Mouse (Mus musculus): Measurements from ENCODE around the gene Ermp1.
A peak's percentile ranks its signal among the peaks of the same experiment; 100 is the strongest.

Gene Ermp1

DNA sequence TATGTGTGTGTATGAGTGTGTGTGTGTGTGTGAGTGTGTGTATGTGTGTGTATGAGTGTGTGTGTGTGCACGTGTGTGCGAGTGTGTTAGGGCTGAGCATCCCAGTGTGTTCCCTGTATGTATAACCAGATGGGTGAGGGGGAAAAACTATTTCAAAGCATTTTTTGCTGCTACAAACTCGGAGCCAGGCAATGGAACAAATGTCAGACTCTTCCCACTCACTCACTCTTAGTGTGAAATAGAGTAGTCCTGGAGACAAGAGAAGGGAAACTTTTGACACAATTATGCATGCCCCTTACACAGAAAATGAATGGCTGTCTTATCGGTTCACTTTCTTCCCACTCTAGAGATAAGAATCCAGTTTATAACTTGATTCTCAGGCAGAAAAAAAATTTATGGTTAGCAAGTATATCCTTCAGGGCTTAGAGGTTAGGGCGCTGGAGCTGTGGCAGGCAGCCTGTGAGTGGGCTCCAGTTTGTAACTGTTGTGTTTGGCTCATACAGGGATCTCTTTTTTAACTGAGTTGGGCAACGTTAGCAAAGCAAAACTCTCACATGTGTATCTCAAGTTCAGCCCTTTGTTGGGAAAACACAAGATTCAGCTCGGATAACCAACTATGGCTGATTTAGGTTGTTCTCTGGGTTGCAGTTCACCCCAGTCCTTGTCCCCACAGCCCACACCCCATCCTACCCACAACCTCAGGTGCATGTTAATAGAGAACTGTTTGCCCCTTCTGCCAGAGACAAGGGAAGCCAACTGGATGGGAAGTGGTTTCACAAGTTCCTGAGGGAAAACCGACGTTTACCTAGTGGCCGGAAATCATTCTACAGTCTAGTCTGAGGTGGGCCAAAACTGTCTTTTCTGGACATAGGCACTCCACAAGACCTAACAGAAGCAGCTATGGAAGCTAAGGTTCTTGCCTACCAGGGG is 12.9 kb upstream of the Ermp1 start:
- DNase-seq, result no peak

DNA sequence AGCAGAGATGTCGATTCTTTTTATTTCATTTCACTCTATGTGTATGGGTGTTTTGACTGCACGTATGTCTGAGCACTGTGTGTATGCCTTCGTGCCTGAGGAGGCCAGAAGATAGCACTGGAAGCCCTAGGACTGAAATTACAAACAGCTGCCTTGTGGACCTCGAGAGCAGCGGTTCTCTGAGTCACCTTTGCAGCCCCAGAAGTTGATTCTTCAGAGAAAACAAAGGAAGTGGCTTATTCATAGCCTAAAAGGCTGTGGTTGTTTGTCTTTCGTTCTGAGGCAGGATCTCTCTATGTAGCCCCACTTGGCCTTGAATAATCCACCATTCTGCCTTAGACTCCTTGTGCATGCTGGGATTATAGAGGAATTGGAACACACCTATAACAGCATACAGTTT is 11.5 kb upstream of the Ermp1 start:
- no peak for DNase-seq

DNA sequence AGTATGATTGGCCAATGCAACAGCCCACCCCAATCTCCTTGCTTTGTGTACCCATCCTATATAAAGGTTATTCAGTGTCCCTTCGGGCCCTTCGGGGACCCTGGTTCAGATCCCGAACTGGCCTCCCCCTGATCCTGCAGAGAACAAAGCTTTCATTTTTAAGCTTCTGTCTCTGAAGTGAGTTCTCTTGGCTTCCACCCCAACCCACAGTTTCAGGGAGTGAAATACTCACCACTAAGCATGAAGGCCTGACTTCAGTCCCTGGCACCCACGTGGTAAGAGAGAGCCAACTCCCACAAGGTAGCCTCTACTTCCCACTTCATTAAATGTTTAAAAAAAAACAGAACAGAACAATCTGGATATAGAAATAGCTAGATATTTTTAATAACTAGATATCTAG is 10.6 kb upstream of the Ermp1 start:
- no peak for DNase-seq

DNA sequence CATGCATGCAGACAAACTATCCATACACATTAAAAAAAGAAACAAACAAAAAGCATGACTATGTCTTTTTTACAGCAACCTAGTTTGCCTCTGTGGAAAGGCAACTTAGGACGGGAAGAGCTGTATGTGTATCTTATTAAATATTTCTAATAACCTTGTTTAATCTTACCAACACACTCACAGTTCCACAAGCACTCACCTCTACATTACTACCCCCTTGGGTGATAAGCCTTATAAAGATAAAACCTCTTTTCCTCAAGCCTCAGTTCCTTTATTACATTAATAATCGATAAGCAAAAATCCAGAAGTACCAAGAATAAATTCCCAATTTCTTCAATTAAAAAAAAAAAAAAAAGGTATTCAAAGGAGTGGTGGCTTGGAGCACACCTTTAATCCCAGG is 9.3 kb upstream of the Ermp1 start:
- no peak for DNase-seq

DNA sequence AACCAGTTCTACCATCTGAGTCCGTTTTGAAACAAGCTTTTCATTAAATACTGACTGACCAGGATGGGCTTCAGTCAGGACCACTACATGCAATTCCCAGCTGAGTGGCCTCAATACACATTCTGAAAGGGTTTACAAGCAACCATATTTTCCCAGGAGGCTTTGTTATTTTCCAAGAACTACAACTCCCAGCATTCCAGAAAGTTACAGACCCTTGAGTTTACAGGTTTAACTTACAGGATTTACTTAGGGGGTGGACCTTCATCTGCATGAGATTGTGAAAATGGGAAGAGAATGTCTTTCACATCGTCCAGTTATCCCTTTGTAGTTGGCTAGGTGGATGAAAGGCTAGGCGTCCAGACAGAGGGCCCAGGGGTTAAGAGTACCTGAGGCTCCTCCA is 8.8 kb upstream of the Ermp1 start:
- no peak for DNase-seq

DNA sequence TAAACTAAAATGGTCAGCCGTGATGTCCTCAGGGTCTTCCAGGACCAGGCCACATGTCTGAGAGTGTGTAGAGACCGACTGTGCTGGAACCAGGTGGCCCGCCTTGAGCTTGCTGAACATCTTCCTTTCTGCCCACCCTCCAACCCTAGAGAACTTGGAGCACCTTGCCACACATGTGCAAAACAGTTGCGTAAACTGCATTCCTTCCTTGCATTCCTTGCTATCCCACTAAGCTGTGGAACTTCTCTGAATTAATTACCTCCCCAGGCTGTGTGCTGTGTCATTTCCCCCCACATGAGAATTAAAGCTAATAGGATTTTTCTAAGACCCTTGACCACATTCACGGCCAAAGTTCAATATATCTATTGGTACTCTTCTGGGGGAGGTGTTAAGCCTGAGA is 8.4 kb upstream of the Ermp1 start:
- no peak for DNase-seq

DNA sequence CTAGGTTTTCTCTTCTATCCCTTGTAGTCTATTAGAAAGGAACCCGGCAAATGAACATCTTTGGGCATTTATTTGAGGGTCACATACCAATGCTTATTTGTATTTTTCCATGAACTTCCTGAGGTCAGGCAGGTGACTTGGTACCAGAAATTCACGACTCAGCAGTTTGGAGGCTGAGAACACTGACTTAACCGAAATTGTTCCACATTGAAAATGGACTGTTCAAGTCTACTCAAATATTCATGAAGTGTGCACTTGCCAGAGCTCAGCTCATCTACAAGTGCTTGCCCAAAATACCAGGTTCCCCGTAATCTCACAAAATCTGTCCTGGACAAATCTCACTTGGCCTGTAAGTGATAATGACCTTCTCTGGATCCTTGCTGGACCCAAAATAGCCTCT is 7.8 kb upstream of the Ermp1 start:
- no peak for DNase-seq

DNA sequence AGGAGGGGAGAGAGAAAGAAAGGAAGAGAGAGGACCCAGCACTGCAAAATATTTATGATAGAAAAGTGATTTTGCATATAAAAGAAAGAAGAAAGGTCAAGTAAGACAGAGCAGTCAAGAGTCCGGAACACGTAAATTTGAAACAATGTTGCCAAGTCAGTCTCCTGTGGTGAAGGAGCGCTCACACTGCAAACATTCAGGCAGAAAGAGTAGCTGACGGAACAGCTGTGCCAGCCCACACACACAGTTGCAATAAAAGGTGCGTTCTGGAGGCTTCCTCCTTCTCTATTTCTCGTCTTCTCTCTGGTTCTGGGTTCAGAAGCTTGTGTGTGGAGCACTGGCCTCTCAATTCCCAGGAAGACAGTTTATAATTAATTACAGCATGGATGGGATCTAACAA is 6.9 kb upstream of the Ermp1 start:
- DNase-seq, result no peak

DNA sequence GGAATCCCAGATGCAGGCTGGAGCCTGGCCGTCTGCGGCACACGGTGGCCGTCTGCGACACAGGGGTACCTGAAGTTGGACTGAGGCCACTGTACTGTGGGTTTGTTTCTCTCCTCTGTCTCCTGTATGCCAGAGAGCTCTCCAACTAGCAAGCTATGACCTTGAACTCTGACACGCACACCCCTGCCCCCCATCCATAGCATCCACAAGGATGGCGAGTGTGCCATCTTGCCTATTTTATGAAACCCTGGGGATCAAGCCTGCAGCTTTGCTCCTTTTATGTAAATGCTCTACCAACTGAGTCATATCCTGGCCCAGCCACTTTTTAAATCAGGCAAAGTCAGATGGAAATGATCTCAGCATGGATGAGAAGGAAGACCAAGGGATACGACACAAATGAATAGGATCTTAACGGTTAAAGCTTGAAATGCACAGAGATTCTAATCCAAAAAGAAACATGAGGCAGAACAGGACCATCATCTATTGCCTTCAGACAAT is 5.6 kb upstream of the Ermp1 start:
- DNase-seq, result no peak

DNA sequence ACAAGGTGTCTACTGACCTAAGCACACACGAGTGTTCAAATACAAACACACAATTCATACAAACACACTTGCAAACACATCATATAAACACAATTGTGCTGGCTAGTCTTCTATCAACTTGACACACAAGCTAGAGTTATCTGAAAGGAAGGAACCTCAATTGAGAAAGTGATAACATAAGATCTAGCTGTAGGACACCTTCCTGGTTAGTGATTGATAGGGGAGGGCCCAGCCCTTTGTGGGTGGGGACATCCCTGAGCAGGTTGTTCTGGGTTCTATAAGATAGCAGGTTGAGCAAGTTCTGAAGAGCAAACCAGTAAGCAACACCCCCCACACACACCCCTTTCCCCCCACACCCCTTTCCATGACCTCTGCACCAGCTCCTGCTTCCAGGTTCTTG is 1.5 kb upstream of the Ermp1 start:
- DNase-seq, result no peak

DNA sequence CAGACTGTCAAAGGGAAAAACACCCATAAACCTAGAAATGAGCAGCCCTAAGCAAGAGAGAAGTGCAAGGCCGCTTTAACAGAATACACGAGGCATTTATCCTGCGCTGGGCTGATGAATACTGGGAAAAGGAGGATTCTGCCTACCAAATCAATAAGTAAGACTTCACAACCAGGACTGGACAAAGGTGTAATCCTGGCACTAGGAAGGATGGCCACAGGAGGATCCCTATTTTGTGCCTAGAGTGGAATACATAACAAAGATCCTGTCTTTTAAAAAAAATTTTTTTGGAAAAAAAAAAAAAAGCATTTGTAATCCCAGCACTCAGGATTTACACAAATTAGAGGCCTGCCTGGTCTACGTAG is 317 bp upstream of the Ermp1 start:
- no peak for DNase-seq

DNA sequence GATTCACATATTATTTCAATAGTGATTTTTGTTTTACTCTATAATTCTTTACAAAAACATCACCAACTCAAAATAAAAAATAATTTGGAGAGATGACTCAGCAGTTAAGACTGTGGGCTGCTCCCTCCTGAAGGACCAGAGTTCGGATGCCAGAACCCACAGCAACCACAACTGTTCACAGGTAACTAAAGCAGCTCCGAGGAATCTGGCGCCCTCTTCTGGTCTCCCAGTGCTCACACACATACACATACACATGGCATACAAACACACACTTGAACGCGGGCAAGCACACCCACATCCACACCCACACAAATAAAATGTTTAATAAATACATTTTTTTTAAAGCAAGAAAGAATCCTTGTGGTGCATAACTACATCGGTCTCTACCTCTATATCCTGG is 3.5 kb downstream of the Ermp1 start:
- DNase-seq, result peak in 1 of 2 experiments; percentile 14

DNA sequence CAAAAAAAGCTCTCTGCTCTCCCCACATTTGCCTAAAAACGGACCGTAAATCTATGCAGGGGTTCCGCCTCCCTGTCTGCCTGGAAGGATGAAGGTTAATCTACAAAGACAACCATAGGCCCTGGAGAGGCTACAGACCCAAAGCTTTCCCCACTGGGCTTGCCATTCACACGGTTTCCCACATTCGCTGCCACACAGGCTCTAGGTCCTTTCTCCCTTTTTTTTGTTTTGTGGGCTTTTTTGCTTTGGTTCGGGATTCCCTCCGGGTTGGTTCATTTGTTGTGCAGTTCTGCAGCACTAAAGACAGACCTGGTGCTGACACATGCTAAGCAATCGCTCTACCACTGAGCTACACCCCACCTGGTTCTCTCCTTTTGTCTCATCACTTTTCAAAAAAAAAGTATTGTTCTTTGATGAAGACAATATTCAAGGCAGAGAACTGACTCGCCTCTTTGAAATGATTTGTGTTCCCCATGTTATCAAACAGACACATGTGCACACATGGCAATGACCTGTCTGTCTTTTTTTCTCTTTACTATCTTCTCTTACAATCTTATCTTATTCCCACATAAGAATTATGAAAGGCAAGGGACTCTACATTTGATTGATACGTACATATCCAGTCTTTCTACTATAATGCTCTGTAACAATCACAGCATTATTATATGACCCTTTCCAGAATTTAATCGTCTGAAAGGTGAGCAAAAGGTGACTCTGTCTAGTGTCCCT is 4.9 kb downstream of the Ermp1 start:
- DNase-seq, result no peak

DNA sequence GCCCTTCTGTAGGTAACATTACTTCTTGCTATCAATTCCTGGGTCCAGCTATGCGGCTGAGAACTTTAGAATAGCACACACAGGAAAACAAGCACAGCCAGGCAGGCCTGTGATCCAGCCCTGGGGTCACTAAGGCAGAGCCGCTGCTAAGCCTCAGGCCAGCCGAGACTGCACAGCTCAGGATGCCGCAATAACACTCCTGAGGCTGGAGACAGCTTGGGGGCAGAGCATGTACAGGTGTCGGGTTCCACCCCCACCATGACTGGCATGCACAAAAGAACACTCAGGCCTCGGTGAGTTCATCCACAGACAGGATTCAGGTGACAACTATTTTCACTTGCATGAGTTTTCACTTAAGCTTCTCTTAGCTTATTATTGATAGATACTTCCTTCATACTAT is 6.0 kb downstream of the Ermp1 start:
- no peak for DNase-seq

DNA sequence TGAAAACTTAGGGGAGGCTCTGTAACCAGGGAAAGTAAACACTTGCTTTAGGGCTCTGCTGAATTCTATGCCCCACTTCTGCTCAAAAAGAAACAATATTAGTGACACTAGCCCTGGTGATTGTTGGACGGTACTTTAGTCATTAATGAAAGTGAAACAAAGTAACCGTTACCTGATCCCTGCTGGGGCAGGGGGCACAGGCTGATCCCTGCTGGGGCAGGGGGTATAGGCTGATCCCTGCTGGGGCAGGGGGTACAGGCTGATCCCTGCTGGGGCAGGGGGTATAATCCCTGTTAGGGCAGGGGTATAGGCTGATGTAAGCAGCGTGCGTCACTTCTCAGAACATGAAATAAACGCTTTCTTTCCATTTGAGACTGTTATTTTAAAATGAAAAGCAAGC is 6.7 kb downstream of the Ermp1 start:
- DNase-seq, result no peak

DNA sequence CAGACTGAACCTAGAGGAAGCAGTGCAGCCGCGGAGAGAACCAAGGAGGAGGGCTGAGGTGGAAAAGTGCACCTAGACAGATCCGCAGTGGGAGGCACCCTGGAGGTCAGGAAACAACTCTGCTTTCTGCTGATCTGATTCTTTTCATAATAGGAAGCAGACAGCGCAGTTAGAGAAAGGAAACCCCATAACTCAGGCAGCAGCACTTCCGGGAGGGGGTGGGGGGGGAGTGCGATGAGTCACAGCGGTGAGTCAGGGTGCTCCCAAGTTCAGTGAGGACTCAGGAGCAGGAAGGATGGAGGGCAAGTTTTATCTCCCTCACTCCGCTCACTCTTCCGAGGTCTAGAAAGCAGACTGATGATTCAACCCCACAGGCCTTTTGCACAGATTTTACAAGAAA is 7.2 kb downstream of the Ermp1 start:
- DNase-seq, result peak; percentile 25 to 41

DNA sequence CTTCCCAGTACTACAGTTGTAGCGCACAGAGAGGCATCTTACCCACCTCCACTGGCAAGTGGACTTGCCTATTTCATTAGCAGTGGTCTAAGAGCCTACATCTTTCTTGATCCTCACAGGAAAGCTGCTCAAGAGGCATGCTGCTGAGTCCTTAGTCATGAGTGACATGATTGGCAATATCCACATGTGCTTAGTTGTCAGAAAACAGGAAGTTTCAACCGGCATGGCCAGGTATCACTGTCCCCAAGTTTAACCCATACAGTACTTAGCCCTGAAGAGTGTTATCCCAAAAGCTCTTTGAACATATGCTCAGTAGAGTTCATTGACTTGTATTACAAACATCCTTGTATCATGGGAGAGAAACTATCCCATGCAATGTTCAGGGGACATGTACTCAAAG is 36.1 kb downstream of the Ermp1 start:
- no peak for DNase-seq

DNA sequence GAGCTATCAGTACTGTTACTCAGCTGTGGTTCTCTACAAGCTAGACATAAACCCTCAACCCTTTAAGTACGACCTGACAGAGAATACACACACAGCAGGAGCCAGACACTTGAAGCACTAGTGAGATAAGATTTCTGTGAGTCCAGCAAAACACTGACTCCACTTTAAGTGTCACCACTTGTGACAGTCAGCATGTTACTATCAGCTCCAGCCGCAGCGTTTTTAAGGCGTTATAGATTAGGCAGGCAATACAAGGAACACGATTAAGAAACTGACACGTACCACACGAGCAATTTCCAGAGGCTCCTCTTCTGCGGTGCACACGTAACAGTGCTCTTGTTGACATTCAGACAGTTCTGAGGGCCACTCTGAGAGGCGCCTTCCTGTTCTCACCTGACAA is 37.3 kb downstream of the Ermp1 start:
- no peak for DNase-seq

DNA sequence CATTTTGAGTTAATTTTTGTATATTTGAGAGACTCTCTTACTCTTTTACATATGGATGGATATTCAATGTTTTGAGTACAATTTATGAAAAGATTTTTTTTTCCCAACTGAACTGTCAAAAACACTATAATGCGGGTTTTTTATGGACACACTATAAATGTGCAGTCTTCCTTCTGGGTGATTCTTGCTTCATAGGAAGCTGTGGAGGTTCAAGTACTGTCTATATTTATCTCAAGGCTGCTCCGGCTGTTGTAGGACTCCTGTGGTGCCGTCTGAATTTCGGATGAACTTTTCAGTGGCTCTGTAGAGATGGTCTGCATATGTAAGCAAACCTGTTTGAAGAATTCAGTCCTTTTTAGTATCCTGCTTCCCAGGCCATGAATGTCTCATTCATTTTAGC is 40.0 kb downstream of the Ermp1 start:
- DNase-seq, result no peak

DNA sequence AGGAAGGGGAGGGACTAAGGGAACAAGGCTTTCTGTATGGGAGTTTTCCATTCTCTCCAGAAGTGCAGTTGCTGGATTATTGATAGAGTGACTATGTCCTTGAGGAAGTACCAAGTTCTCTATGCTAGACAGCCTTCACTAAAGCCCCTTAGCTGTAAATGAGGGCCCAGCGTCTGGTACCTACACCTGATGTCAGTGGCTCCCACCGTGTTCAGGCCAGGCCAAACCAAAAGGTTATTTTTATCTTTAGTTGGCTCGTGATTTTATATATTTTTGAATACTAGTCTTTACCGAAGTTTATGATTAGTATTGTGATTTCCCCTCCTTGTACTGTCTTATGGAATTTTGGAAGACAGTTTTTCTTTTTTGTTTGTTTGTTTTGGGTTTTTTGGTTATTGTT is 40.7 kb downstream of the Ermp1 start:
- DNase-seq, result no peak

DNA sequence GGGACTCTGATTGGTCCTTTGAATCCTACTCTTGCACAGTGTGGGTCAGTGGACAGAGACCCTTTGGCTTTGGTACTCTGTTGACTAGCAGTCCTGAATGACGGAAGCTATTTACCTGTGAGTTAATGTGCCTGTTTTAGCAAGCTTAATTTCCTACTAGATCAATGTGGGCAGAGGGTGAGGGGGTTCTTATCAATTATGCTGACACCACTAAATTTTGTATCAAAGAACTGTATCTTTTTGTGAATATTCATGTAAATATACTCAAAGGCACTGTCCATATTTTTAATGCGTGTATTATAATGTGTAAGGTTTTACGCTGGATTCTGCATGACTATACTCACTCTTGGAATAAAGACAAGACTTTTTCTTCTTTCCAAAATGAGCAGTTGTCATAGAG is 43.6 kb downstream of the Ermp1 start:
- DNase-seq, result no peak

DNA sequence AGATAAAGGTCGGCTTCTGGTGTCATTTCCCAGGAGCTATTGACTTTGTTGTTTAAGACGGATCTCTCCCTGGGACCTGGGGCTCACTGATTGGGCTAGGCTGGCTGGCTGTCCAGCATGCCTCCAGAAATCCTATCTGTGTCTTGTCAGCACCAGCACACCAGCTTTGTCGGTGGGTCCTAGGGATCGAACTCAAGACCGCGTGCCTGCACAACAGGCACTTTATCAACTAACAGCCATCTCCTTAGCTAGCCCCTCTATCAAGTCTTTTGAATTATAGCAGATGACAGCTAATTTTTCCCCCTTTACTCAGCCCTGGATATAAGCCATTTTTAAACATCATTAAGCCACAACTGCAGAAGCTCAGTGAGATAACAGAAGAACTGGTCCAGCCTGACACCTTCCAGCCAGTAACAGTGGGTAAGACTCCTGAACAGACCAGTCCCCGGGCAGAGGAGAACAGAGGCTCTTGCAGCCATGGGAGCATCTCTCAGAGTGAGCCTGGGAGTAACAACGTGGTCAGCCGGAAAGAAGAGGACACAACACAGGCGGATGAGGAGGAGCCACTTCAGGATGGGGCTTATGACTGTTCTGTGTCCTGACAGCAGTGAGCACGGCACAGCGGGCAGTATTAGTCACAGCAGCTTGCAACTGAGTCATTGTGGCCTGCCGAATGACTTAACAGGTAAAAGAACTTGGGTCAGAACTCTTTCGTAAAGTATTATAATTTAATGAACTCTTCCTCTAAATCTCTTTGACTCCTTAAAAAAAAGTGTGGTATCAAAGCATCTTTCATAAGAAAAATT is 44.5 kb downstream of the Ermp1 start:
- DNase-seq, result no peak

DNA sequence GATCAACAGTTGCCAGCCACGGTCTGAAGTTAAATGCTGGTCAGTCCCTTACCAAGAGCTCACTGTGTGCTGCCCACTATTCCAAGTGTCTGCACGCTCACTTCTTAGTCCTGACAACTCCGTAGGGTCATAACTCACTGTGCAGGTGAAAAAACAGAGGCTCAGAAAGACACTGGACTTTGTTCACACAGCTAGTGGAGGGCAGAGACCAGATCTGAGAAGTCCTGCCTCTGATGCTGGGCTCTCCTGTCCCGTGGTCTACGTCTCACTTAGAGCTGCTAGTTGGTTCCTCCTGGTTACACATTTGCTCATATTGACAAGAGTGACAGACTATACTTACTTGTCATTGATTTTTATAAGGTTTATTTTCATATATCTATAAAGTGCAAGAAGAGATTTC is 49.2 kb downstream of the Ermp1 start:
- DNase-seq, result no peak

DNA sequence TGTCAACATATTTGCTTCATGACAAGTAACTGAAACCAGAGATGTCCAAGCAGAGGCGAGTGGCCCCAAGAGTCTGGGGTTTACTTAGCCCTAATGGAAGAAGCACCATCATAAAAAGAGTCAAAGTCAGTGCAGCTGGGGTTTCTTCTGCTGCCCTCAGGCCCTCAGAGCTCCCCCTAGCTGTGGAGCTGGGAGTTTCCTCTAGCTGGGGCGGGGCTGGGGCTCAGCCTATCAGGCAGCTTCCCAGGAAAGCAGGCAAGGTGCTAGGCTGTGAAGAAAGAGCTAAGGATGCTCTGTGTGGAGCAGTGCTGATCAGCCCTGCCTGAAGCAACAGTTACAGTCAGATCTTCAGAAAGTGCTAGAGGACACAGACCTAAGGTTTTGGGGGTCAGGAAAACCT is 51.2 kb downstream of the Ermp1 start:
- no peak for DNase-seq
